8 mouse cellular contexts compared by ENCODE assay signal in the genomic region with DNA sequence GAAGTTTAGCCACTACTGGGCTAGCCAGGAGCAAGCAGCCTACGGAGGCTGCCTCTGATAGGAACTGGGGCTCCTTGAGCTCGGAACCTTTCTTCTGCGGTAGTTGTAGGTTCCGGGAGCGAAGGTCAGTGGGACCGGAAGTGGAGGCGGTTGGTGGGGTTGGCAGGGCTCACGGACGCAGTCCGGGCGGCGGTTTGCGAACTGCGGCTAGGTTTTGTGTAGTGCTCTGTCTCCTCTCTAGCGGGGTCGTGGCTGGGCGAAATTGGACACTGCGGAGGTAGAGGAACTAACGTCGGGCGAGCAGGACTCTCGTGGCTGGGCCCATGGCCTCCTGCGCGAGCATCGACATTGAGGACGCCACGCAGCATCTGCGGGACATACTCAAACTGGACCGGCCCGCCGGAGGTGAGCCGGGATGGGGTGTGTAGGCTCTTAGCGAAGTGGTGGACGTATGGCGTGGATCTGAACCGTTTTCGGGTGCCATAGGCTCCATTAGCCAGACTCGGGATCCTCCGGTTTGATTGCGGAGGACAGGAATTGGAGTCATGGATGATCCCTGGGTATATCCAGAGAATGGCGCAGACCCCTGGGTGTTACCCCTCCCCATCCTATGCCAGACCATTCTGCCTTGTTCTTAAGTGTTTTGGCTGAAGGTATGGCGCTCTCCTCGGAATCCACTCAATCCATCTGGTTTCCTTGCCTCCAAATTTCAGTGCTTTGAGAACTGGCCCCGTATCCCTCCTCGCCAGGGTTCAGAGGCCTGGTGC. TPM values are rescaled to one million over a fixed set of nuclear protein-coding genes. Genes with fewer than 3 reads are reported as not detected.
DNase-seq lines count a peak whose midpoint lies in the region; ATAC-seq and TF ChIP-seq lines count a peak whose summit lies in the region.

A gene (plus strand): TSS at position 128 of the 767 bp plus-strand sequence.

- 1% methylated on average over 45 of the region's 45 CpGs for WGBS in forebrain, embryonic 12.5 days
- WGBS in heart, embryonic 16.5 days = under 1% methylated on average over 45 of the region's 45 CpGs
- under 1% methylated on average over 45 of the region's 45 CpGs for WGBS in liver, embryonic 15.5 days (ENCODE audit: insufficient replicate concordance)
- WGBS in neural tube, embryonic 11.5 days = under 1% methylated on average over 45 of the region's 45 CpGs
- under 1% methylated on average over 45 of the region's 45 CpGs for WGBS in stomach, embryonic 16.5 days

- H3K9ac ChIP-seq in forebrain, embryonic 12.5 days = peak within 1 kb of the TSS; percentile 91
- H3K9ac ChIP-seq in heart, embryonic 16.5 days (ENCODE audit: low read length) = peak within 1 kb of the TSS; percentile 78
- peak within 1 kb of the TSS; percentile 82 for H3K9ac ChIP-seq in liver, embryonic 15.5 days
- H3K9ac ChIP-seq in neural tube, embryonic 11.5 days (ENCODE audit: low read length) = peak within 1 kb of the TSS; percentile 94
- peak within 1 kb of the TSS; percentile 93 for H3K9ac ChIP-seq in stomach, embryonic 16.5 days (ENCODE audit: low read length)

- no peaks in the 10 kb centered on the region for H3K9me3 ChIP-seq in E14TG2a.4 (ENCODE audit: low read length)
- H3K9me3 ChIP-seq in forebrain, embryonic 12.5 days = no peaks in the 10 kb centered on the region
- H3K9me3 ChIP-seq in heart, embryonic 16.5 days (replicated peaks; ENCODE audit: control insufficient read depth, low read length) = no peaks in the 10 kb centered on the region
- H3K9me3 ChIP-seq in liver, embryonic 15.5 days (replicated peaks) = no peaks in the 10 kb centered on the region
- no peaks in the 10 kb centered on the region for H3K9me3 ChIP-seq in neural tube, embryonic 11.5 days (ENCODE audit: control insufficient read depth, low read length)
- no peaks in the 10 kb centered on the region for H3K9me3 ChIP-seq in stomach, embryonic 16.5 days (replicated peaks; ENCODE audit: control insufficient read depth, low read length)

- 0 out of 2 replicates have a peak within 1 kb of the TSS, but pooled peaks have one; percentile 44 for H3K27ac ChIP-seq in forebrain, embryonic 12.5 days
- peak within 1 kb of the TSS; percentile 13 for H3K27ac ChIP-seq in heart, embryonic 16.5 days (ENCODE audit: low read length)
- peak within 1 kb of the TSS; percentile 67 for H3K27ac ChIP-seq in liver, embryonic 15.5 days (replicated peaks)
- no peak within 1 kb of the TSS for H3K27ac ChIP-seq in neural tube, embryonic 11.5 days (ENCODE audit: low read depth, low read length)
- H3K27ac ChIP-seq in stomach, embryonic 16.5 days (ENCODE audit: low read length) = peak within 1 kb of the TSS; percentile 66; the same call in 1 of the 2 replicates

- peaks cover 80% of the 10 kb centered on the region for H3K36me3 ChIP-seq in E14TG2a.4 (ENCODE audit: insufficient read depth, low read length)
- H3K36me3 ChIP-seq in forebrain, embryonic 12.5 days (replicated peaks) = peaks cover 55% of the 10 kb centered on the region
- peaks cover 47% of the 10 kb centered on the region for H3K36me3 ChIP-seq in heart, embryonic 16.5 days (ENCODE audit: control insufficient read depth, insufficient read depth)
- H3K36me3 ChIP-seq in liver, embryonic 15.5 days (replicated peaks) = peaks cover 57% of the 10 kb centered on the region
- peaks cover 27% of the 10 kb centered on the region for H3K36me3 ChIP-seq in neural tube, embryonic 11.5 days (ENCODE audit: control insufficient read depth, insufficient read depth, low read length)
- H3K36me3 ChIP-seq in stomach, embryonic 16.5 days (ENCODE audit: control insufficient read depth, insufficient read depth, low read length) = peaks cover 15% of the 10 kb centered on the region

- H3K4me3 ChIP-seq in E14TG2a.4 (replicated peaks; ENCODE audit: low read length) = peak within 1 kb of the TSS; percentile 100
- peak within 1 kb of the TSS; percentile 88 for H3K4me3 ChIP-seq in forebrain, embryonic 12.5 days (replicated peaks)
- peak within 1 kb of the TSS; percentile 65 for H3K4me3 ChIP-seq in heart, embryonic 16.5 days (ENCODE audit: low read length)
- H3K4me3 ChIP-seq in liver, embryonic 15.5 days (replicated peaks) = peak within 1 kb of the TSS; percentile 76
- H3K4me3 ChIP-seq in neural tube, embryonic 11.5 days (ENCODE audit: low read depth, low read length) = peak within 1 kb of the TSS; percentile 95
- H3K4me3 ChIP-seq in stomach, embryonic 16.5 days (replicated peaks; ENCODE audit: low read length) = peak within 1 kb of the TSS; percentile 87

- H3K27me3 ChIP-seq in E14TG2a.4 (ENCODE audit: insufficient read depth, low read length) = no peaks in the 10 kb centered on the region
- H3K27me3 ChIP-seq in forebrain, embryonic 12.5 days = no peaks in the 10 kb centered on the region
- no peaks in the 10 kb centered on the region for H3K27me3 ChIP-seq in heart, embryonic 16.5 days (ENCODE audit: control insufficient read depth, insufficient read depth, low read length)
- no peaks in the 10 kb centered on the region for H3K27me3 ChIP-seq in liver, embryonic 15.5 days
- H3K27me3 ChIP-seq in neural tube, embryonic 11.5 days (ENCODE audit: control insufficient read depth, insufficient read depth, low read length) = no peaks in the 10 kb centered on the region
- H3K27me3 ChIP-seq in stomach, embryonic 16.5 days (ENCODE audit: control insufficient read depth, insufficient read depth, low read length) = no peaks in the 10 kb centered on the region

- H3K4me2 ChIP-seq in forebrain, embryonic 12.5 days = peak within 1 kb of the TSS; percentile 74
- H3K4me2 ChIP-seq in heart, embryonic 16.5 days (ENCODE audit: low read depth, low read length) = peak within 1 kb of the TSS; percentile 82
- peak within 1 kb of the TSS; percentile 79 for H3K4me2 ChIP-seq in liver, embryonic 15.5 days
- H3K4me2 ChIP-seq in neural tube, embryonic 11.5 days (ENCODE audit: low read depth) = peak within 1 kb of the TSS; percentile 76
- H3K4me2 ChIP-seq in stomach, embryonic 16.5 days (ENCODE audit: low read depth, low read length) = peak within 1 kb of the TSS; percentile 97

- peak; percentile 88 for DNase-seq in c-Kit-positive CD71-positive TER-119-negative erythroid progenitor cells, embryonic 14.5 days (ENCODE audit: low read depth)
- DNase-seq in kidney, postnatal 25 days = peak; percentile 85 to 89
- DNase-seq in neural tube, embryonic 11.5 days (ENCODE audit: low spot score) = peak; percentile 85

- ATAC-seq in forebrain, embryonic 12.5 days (ENCODE audit: low FRiP score) = peak; percentile 71
- ATAC-seq in heart, embryonic 16.5 days (replicated peaks; ENCODE audit: extremely low read depth, insufficient read depth, low FRiP score) = peak; percentile 68
- ATAC-seq in liver, embryonic 15.5 days (ENCODE audit: insufficient read depth) = peak; percentile 78
- peak; percentile 83 for ATAC-seq in neural tube, embryonic 11.5 days (ENCODE audit: insufficient read depth, low FRiP score, low TSS enrichment)
- ATAC-seq in stomach, embryonic 16.5 days (ENCODE audit: insufficient read depth, low FRiP score) = peak; percentile 89

- H3K4me1 ChIP-seq in E14TG2a.4 (replicated peaks; ENCODE audit: low read depth, low read length) = peaks cover 56% of the 10 kb centered on the region
- H3K4me1 ChIP-seq in forebrain, embryonic 12.5 days = peaks cover 31% of the 10 kb centered on the region
- H3K4me1 ChIP-seq in heart, embryonic 16.5 days (ENCODE audit: control insufficient read depth, insufficient read depth, low read length) = peaks cover 13% of the 10 kb centered on the region
- peaks cover 30% of the 10 kb centered on the region for H3K4me1 ChIP-seq in liver, embryonic 15.5 days (replicated peaks)
- peaks cover 10% of the 10 kb centered on the region for H3K4me1 ChIP-seq in neural tube, embryonic 11.5 days (ENCODE audit: control insufficient read depth, insufficient read depth, low read length)
- peaks cover 14% of the 10 kb centered on the region for H3K4me1 ChIP-seq in stomach, embryonic 16.5 days (ENCODE audit: control insufficient read depth, insufficient read depth, low read length)

- no peak for TF ChIP-seq CTCF in E14TG2a.4 (conservative IDR thresholded peaks at IDR 0.05; ENCODE audit: low read length)

RNA-seq across cellular contexts. Expression of the gene that starts here (rescaled TPM):
- 67.4 and 72.2 TPM in 2 replicates for polyA plus RNA-seq in forebrain, embryonic 12.5 days (2016; fragmentation: Nextera tagmentation; extraction: Ambion mirVana)
- polyA plus RNA-seq in heart, embryonic 16.5 days (2015; fragmentation: Nextera tagmentation; extraction: Ambion mirVana) = 32.6 and 33.7 TPM in 2 replicates
- 15.3 and 15.5 TPM in 2 replicates for polyA plus RNA-seq in liver, embryonic 15.5 days (2015; fragmentation: Nextera tagmentation; extraction: Ambion mirVana)
- 50.0 and 50.5 TPM in 2 replicates for polyA plus RNA-seq in neural tube, embryonic 11.5 days (2014; fragmentation: Nextera tagmentation; extraction: Ambion mirVana)
- polyA plus RNA-seq in stomach, embryonic 16.5 days (2015; fragmentation: Nextera tagmentation; extraction: Ambion mirVana) = 41.8 and 46.4 TPM in 2 replicates
